Mouse (Mus musculus): ENCODE results near the gene Pik3c2b. TPM values are rescaled to one million over a fixed set of nuclear protein-coding genes. Genes with fewer than 3 reads are reported as not detected.

The Pik3c2b gene
- total RNA-seq, 1 experiment from 2014 or later, result 8.4 TPM

DNA sequence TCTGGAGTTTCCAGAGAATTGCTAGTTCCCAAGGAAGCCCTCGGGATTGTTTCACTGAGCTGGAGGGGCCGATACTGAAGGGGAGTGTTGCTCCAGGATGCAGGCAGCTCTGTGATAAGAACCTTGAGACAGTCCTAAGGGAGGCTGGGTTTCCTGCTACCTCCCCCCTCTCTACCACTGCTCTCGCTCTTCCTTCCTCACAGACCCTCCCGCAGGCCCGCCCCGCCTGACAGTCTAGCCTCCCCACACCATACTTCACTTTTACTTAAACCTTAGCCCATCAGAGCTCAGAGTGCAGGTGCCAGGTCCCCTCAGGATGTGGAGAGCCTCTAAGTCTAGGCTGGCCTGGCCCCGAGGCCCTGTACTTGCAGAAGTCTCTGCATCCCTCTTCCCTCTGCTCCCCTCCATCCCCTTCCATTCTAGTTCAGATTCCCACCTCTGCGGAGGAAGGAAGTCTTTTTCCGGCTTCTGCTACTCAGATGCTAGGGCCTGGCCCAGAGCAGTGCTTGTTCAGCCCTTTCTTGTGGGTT is 27.9 kb downstream of the Pik3c2b start:
- DNase-seq, result peak; percentile 40

DNA sequence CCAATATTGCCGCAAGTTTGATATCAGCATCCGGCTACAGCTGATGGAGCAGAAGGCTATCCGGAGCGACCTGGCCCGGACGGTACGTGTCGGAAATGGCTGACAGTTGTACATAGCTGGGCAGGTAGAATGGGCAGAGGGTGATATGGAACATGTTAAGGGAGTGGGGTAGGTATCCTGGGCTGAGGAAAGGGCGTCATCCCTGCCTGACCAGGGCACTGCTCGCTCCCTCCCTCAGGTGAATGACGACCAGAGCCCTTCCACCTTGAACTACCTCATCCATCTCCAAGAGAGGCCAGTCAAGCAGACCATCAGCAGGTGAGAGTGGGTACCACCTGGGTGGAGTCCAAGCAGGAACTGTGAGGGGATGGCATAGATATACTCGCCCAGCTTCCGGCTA is 29.1 kb downstream of the Pik3c2b start:
- DNase-seq, result no peak

DNA sequence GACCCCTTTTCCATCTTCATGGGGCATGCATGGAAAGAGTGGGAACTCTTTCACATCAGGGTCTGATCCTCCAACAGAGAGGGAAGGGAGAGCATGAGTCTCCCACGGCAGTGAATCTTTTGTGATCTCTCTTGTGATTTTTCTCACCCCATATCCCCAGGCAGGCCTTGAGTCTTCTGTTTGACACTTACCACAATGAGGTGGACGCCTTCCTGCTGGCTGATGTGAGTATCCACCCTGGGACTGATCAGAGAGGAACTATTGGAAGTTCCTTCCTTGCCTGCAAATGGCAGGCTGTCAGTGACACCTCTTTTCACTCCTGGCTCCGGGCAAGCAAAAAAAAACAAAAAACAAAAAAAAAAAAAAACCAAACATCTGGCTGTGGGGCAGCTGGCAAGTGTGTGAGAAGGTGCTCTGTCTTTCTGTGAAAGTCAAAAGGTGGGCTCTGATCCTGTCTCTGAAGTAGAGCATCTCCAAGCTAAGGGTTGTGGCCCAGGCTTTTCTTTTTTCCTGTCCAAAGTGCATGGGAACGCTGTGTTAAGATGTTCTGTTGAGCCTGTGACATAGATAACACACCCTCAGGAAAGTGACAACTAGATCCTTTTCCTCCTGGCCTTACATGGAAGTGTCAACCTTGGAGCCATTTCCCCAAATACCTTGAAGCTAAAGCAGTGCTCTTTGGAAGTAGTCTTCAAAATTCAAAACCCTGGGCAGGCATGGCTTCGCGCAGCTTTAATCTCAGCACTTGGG is 30.4 kb downstream of the Pik3c2b start:
- no peak for DNase-seq

DNA sequence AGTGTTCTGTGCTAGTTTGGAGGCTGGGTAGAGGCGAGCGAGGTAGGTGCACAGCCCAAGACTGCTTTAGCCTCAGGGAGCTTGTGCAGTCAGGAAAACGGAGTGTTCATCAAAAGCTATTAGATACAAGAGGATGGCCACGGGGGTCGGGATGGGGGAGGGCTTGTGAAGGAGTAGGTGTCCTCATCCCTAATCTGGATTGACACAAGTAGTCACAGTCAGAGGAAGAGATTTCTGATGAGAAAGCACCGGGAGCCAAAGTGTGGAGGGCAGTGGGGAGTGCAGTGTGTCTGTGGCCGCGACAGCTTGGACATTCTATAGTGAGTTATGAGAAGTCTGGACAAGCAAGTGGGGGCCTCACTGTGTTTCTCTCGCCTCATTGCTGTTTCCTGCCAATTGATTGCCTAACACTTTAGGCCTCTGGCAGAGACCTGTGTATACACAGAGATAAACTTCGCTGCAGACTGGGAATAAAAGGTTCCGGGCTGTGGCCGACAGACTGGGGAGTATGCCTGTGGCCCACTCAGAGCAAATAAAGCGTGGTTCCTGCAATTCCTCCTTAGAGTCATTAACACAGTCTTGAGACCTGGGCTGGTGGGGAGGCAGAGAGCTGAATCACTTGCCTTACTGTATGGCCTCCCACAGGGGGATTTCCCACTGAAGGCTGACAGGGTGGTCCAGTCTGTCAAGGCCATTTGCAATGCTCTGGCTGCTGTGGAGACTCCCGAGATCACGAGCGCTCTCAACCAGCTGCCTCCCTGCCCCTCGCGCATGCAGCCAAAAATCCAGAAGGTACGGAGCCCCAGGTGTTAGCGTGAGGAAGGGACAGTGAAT is 31.4 kb downstream of the Pik3c2b start:
- DNase-seq, result no peak

DNA sequence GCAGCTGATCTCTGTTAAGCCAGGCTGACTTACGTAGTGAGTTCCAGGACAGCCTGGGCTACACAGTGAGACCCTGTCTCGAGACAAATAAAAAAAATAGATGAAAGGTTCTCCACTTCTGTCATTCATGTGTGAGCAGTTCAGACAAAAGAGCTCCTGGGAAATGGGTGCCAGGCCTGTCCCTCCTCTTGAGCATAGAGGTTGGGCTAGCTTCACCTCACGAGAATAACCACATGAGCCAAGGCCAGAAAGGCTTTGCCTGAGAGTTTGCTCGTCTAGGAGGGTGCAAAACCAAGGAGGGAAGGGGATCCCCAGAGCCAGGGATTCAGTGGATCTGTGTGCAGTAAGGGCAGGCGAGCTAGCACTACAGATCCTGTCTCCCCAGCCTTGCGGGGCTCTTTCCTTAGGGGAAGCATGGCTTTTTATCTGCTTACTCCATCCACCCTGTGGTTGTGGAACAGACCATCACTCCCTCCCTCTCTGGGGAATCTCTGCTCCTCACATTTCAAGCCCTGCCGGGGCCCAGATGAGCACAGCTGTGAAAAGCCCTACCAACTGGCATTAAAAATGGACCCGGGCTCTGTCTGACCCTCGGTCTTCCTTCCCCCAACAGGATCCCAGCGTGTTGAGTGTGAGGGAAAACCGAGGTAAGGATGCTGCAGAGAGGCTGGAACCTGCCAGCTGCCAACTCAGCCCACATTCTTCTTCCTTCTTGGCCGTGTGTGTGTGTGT is 32.3 kb downstream of the Pik3c2b start:
- DNase-seq, result no peak

DNA sequence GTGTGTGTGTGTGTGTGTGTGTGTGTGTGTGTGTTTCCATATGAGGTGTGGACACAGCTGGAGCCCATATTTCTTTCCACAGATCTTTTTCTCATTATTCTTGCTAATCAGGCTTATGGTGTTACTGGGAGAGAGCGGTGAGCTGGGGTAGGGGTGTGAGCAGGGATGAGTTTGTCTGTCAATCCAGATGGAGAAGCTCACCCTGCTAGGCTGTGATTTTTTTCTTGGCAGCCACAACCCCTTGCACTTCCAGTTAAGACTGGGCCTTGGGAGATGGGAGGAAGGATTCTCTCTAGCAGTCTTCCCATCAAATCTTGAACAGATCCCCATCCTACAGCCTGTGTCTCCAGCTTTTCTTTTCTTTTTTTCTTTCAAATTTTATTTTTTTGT is 32.9 kb downstream of the Pik3c2b start:
- DNase-seq, result no peak

DNA sequence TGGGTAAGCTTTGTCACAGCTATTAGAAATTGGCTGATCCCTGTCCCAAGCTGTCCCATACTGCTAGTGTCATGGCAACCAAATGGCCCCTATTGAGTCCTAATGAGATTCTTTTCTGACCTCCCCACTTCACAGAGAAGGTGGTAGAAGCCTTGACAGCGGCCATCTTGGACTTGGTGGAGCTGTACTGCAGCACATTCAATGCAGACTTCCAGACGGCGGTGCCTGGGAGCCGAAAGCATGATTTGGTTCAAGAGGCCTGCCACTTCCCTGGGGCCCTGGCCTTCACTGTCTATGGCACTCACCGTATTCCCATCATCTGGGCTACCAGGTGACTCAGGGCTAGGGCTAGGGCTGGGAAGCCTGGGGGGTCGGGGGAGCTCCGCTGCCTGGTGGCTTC is 34.0 kb downstream of the Pik3c2b start:
- no peak for DNase-seq

DNA sequence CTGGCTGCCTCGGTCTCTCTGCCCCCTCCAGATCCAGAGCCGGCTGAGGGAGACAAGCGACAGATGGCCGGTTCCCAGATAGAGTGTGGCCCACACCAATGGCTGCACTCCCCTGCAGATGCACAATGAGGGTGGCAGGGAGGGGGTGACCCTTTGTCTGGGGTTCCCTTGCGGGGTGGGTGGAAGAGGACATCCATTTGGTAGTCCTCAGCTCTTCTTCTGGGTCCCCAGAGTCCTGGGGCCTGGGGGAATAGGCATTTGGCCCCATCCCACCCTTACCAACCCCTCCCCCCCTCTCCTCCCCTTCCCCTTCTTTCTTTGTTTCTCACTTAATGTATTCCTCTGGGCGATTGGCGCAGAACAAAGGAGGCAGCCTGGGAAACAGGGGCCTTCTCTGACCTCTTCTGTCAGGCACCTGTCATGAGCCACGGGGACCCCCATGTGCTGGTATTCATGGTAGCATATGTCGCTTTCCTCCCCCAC is 34.7 kb downstream of the Pik3c2b start:
- DNase-seq, result no peak

DNA sequence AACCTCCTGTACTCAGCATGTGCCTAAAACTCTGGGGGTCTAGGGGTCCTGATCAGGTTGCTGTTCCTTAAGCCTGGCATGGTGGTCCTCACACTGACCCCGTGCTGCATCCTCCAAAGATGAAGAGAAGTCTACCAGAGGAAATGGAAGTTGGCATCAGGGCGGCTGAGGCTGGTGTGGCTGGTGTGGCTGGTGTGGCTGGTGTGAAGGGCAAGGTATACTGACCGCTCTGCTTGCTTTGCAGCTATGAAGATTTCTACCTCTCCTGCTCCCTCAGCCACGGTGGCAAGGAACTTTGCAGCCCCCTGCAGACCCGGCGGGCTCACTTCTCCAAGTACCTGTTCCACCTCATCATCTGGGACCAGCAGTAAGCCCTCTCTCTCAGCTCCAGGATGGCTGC is 35.2 kb downstream of the Pik3c2b start:
- no peak for DNase-seq

DNA sequence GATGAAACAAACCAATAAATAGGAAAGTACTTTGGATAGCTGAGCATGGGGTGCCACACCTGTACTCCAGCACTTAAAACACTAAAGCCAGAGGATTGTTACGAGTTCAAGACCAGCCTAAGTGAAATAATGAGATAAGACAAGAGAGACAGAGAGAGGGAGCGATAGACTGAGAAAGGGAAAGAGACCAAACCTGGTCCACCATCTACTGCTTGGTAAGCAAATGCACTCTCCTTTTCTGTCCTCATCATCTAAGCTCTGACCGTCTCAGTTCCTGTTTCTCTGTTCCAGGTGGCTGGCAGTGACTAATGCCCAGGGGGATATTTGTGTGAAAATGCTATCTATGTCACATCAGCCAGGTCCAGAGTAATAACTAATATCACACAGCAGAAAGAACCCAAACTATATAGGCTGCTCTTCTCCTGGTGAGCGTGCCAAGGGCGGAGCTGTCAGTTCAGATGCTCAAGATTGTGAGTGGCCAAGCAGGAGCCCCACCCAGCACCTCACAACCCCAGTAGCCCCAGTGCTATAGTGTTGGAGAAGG is 37.6 kb downstream of the Pik3c2b start:
- DNase-seq, result no peak

DNA sequence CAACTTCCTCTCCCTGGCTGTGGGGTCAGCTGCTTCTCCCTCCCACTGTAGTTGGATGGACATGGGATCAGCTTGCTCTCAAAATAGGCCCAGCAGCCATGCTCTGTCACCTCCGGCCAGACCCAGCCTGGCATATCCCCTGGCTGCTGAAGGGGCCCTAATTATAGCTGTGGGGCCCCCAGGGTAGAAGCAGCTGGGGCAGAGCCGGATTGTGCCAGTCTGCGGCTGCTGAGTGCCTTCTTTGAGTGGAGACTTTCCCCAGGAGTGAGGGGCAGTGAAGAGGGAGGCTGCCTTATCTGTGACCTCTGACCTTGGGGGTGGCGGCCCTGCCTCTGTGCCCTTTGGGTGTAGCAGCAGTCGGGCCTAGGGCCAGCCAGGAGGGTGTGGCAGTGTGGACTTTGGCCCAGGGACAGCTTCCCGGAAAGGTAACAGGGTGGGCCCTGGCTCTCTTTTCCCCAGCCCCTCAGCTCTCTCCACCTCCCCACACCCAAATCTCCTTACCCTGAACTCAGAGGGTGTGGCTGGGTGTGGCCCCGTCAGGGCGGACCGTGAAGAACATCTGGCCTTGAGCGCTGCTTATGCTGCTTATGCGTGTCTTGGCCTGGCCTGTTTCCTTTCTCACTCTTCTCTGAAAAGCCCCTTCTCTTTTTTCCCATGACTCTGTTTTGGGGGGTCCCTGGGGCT is 38.6 kb downstream of the Pik3c2b start:
- no peak for DNase-seq

DNA sequence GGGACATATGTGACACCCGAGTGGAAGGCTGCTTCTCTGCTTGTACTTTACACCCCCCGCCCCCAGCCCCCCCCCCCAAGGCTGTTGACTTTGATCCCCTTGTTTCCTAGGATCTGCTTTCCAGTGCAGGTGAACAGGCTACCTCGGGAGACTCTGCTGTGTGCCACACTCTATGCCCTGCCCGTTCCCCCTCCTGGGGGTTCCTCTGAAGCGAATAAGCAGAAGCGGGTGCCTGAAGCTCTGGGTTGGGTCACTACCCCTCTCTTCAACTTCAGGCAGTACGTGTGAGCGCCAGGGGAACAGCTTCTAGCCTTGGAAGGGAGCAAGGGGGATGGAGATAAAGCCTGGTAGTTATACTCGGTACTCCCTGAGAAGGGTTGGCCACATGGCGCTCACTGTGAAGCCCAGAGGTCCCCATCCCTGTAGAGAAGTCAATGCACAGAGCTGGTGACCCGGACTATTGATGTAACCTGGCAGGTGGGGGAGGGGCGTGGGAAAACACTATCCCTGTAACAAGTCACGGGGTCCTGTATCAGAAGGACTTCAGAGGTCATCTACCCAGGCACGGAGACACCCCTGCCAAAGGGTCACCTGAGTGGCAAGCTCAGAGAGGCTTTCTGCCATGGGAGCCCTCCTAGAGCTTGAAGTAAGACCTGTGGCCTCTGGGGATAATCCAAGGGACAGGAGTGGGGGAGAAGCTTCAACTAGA is 39.4 kb downstream of the Pik3c2b start:
- DNase-seq, result no peak

DNA sequence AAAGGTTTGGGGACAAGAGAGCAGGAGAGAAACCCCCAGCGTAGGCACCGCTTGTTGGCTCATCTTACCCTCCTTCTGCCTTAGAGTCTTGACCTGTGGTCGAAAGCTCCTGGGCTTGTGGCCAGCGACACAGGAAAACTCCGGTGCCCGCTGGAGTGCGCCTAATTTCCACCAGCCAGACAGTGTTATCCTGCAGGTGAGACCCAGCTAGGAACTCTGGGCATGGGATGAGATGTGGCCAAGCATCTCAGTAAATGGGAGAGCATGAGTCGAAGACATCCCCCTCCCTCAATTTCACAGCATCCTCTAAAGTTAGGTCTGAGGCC is 39.9 kb downstream of the Pik3c2b start:
- DNase-seq, result no peak

DNA sequence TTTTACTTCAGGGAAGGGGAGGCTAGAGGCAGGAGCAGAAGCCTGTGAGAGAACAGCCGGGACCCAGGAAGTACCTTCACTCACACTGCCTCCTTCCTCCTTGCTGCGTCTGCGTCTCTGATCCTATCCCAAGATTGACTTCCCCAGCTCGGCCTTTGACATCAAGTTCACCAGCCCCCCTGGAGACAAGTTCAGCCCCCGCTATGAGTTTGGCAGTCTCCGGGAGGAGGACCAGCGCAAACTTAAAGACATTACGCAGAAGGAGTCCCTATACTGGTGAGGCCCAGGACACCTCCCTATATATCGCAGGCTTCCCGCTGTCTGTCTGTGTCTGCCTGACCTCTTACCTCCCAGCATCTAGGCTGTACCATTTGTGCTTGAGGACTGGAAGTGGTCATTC is 41.3 kb downstream of the Pik3c2b start:
- DNase-seq, result no peak

DNA sequence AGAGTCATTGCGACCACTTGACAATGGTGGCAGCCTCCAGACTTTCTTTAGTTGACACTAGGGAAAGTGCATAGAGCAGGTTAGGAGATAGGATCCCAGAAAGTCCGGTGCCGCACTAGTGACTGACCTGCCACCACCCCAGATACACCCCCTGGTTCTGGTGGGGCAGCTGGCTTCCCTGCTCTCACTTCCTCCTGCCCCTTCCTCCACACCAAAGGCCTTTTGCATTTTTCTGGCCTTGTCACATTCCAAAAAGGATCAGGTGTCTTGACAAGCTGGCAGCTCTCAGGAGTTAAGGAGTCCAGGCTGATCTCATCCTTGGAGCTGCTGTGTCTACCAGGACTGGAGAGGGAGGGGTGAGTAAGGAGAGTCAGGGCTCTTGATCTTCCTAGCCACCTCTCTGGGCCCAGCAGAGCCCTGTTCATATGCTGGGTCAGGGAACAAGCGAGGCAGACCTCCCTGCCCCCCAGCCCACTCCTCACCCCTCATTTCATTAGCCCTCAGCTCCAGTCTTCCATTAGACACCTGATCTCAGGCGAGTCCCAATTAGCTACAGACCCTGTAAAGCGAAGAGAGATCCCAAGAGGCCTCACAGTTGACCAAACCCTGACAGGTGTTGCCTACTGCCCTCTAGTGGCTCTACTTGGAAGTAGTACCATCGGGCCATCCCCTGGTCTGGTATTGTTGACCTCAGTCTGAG is 41.9 kb downstream of the Pik3c2b start:
- peak; percentile 79 for DNase-seq

DNA sequence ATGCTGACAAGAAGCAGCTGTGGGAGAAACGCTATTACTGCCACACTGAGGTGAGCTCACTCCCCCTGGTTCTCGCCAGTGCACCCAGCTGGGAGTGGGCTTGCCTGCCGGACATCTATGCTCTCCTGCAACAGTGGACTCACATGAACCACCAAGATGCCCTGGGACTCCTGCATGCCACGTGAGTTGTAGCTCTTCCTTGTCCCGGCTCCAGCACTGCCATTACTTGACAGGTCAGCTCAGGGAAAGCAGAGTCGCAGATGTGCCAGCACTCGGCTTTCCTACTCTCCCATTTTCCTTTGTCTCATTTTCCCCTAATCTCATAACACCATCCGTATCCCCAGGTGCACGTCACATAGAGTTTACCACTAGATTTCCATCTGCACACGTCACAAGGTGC is 42.7 kb downstream of the Pik3c2b start:
- DNase-seq, result no peak

DNA sequence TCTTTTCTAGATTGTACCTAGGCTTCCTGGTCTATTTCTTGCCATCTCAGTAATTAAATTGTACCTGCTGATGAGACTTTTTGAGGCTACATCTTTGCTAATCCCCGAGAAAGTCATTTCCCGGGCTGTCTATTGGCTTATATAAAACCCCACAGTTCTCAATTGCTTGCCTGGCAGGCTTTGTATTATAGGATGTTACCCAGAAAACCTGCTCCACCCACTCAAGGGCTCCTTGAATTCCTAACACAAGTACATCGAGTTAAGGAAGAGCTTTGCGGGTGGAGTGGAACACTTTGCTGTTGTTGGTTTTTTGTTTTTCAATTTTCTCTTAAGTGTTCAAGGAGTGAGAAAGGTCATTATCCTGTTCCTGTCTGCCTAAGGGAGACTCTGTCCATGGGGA is 43.9 kb downstream of the Pik3c2b start:
- no peak for DNase-seq

DNA sequence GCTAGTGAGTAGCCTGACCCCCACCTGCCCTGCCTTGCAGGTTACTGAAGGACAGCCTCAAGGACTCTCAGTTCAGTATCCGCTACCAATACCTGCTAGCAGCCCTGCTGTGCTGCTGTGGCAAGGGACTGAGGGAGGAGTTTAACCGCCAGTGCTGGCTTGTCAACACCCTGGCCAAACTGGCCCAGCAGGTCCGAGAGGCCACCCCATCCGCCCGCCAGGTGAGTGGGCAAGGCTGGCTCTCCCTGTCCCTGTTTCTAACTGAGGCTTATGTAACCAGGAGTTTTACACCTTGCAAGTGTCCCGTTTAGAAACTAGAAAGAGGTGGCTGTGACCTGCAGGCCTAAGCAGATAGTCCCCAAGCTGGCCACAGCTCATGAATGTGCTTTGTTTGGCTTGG is 45.2 kb downstream of the Pik3c2b start:
- DNase-seq, result no peak

DNA sequence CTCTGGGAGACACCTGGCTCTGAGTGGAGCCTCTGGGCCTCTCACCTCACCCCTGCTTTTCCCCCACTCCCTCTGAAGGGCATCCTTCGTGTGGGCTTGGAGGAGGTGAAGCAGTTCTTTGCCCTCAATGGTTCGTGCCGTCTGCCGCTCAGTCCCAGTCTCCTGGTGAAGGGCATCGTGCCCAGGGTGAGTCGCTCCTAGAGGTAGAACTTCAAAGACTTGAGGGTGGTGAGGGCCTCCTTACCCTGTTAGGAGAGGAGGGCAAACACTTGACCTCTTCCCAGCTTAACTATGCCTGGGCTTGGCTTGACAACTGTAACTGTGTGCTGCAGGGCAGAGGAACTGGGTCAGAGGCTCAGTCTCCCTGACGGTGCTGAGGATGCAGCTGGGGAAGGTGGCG is 46.0 kb downstream of the Pik3c2b start:
- DNase-seq, result no peak

DNA sequence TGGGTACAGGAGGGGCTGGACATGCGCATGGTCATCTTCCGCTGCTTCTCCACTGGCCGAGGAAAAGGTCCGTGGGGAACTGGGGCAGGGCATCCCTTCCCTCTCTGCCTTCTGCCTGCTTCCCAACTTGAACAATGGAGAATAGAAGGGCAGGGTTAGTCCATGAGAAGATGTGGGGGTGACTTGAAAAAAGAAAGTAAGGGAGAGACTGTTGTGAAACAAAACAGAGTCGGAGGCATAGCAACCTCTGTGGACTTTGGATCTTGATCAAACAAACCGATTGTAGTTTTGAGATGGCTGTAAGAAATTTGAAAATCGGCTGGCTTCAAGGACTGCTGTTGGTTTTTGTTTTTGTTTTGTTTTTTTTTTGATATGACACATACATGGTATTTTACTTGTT is 48.3 kb downstream of the Pik3c2b start:
- DNase-seq, result no peak

Measured in adrenal gland, postnatal 14 days (tissue).